ENCODE assay signal across 34 mouse cellular contexts in genomic region chr15:26831141-26831540, GRCm38 (mm10).
"Had no signal": no experiment of that assay in that cellular context is flagged by ENCODE, and none has a peak within 500 bp of the region (broad histone marks: within the 10 kb centered on the region; RNA-seq: fewer than 3 reads in every experiment).

No protein-coding gene starts in this region.

- H3K36me3 ChIP-seq: heart, embryonic 12.5 days; heart, embryonic 13.5 days; heart, embryonic 15.5 days; hindbrain, embryonic 10.5 days; hindbrain, embryonic 12.5 days; hindbrain, embryonic 13.5 days; hindbrain, embryonic 15.5 days; intestine, embryonic 15.5 days; kidney, embryonic 15.5 days had no signal

- H3K4me2 ChIP-seq: heart, embryonic 12.5 days; heart, embryonic 13.5 days; heart, embryonic 15.5 days; hindbrain, embryonic 12.5 days; hindbrain, embryonic 13.5 days; hindbrain, embryonic 14.5 days; hindbrain, embryonic 15.5 days; intestine, embryonic 15.5 days; kidney, embryonic 15.5 days had no signal

- H3K9ac ChIP-seq: heart, embryonic 12.5 days; heart, embryonic 13.5 days; heart, embryonic 15.5 days; hindbrain, embryonic 12.5 days; hindbrain, embryonic 13.5 days; hindbrain, embryonic 14.5 days; hindbrain, embryonic 15.5 days; intestine, embryonic 15.5 days; kidney, embryonic 15.5 days had no signal

- H3K27ac ChIP-seq: heart, embryonic 13.5 days; heart, embryonic 15.5 days; hindbrain, embryonic 10.5 days; hindbrain, embryonic 12.5 days; hindbrain, embryonic 13.5 days; hindbrain, embryonic 14.5 days; hindbrain, embryonic 15.5 days; hindbrain, postnatal 0 days; intestine, embryonic 15.5 days; kidney, embryonic 15.5 days; kidney, postnatal 0 days; layer of hippocampus, adult 2 months; left cerebral cortex, adult 2 months had no signal

- H3K27me3 ChIP-seq: heart, embryonic 12.5 days; heart, embryonic 13.5 days; heart, embryonic 15.5 days; hindbrain, embryonic 12.5 days; hindbrain, embryonic 13.5 days; hindbrain, embryonic 15.5 days; intestine, embryonic 15.5 days; kidney, embryonic 15.5 days had no signal

- H3K4me1 ChIP-seq: heart, embryonic 15.5 days; hindbrain, embryonic 10.5 days; hindbrain, embryonic 12.5 days; hindbrain, embryonic 15.5 days; intestine, embryonic 15.5 days; kidney, embryonic 15.5 days had no signal

- H3K9me3 ChIP-seq: heart, embryonic 12.5 days; heart, embryonic 13.5 days; heart, embryonic 15.5 days; hindbrain, embryonic 10.5 days; hindbrain, embryonic 12.5 days; hindbrain, embryonic 13.5 days; hindbrain, embryonic 15.5 days; intestine, embryonic 15.5 days; kidney, embryonic 15.5 days had no signal

- DNase-seq: heart, postnatal 10 days; heart, postnatal 14 days; heart, postnatal 36 days; heart, postnatal 4 days; kidney, adult 11 months; kidney, adult 18-20 months; kidney, adult 2 months; kidney, adult 8-10 months; kidney, adult 9 months; kidney, postnatal 10 days; kidney, postnatal 14 days; kidney, postnatal 25 days; kidney, postnatal 36 days; kidney, postnatal 4 days; layer of hippocampus, adult 9-11 months; layer of hippocampus, postnatal 36 days had no signal

- ATAC-seq: hindbrain, embryonic 16.5 days; hindbrain, postnatal 0 days; inflammation-experienced regulatory T-cells, adult 6 months; intestine, embryonic 15.5 days; intestine, embryonic 16.5 days; intestine, postnatal 0 days had no signal

- H3K4me3 ChIP-seq: heart, embryonic 12.5 days; heart, embryonic 13.5 days; heart, embryonic 15.5 days; hindbrain, embryonic 10.5 days; hindbrain, embryonic 12.5 days; hindbrain, embryonic 13.5 days; hindbrain, embryonic 15.5 days; intestine, embryonic 15.5 days; kidney, embryonic 15.5 days; layer of hippocampus, adult 2 months; left cerebral cortex, adult 2 months had no signal
